Mouse (Mus musculus): ENCODE measurements at regions not wholly inside any gene's neighbourhood (a gene's known extent, or its start where the extent isn't known, plus 50 kb on each side); places are given as distances from the start of the nearest gene placed in this dataset.

GRCm38 (mm10) chr8:80203769-80204677 lies 146.2 kb upstream of the Hhip start:
- no peaks in the 10 kb centered on the region for H3K4me1 ChIP-seq (replicated peaks; ENCODE audit: control insufficient read depth, insufficient read depth, low read length)
- H3K27ac ChIP-seq (ENCODE audit: low read depth, low read length): no peak overlapping the region
- H3K9ac ChIP-seq (ENCODE audit: low read depth, low read length): no peak overlapping the region
- no peak overlapping the region for H3K4me3 ChIP-seq (ENCODE audit: low read depth, low read length)
- H3K27me3 ChIP-seq (replicated peaks; ENCODE audit: control insufficient read depth, insufficient read depth, low read length): no peaks in the 10 kb centered on the region
- no peak overlapping the region for H3K4me2 ChIP-seq (replicated peaks; ENCODE audit: low read depth)
- H3K9me3 ChIP-seq (ENCODE audit: control insufficient read depth): no peaks in the 10 kb centered on the region
- no peak for ATAC-seq
- TF ChIP-seq CTCF (IDR thresholded peaks at IDR 0.05; ENCODE audit: low read depth): no peak
- no peaks in the 10 kb centered on the region for H3K36me3 ChIP-seq (ENCODE audit: control insufficient read depth, insufficient read depth)
- whole genome bisulfite sequencing: 54% methylated on average over 4 of the region's 4 CpGs

GRCm38 (mm10) chr8:80197680-80198079 lies 139.9 kb upstream of the Hhip start:
- Histone ChIP-seq H3K4me3 (ENCODE audit: low read depth, low read length) (no peak overlapping the region), H3K4me2 (replicated peaks; ENCODE audit: low read depth) (no peak overlapping the region), H3K9me3 (ENCODE audit: control insufficient read depth) (no peaks in the 10 kb centered on the region), H3K9ac (ENCODE audit: low read depth, low read length) (no peak overlapping the region), H3K4me1 (replicated peaks; ENCODE audit: control insufficient read depth, insufficient read depth, low read length) (no peaks in the 10 kb centered on the region), H3K36me3 (ENCODE audit: control insufficient read depth, insufficient read depth) (no peaks in the 10 kb centered on the region), H3K27me3 (replicated peaks; ENCODE audit: control insufficient read depth, insufficient read depth, low read length) (no peaks in the 10 kb centered on the region), H3K27ac (ENCODE audit: low read depth, low read length) (no peak overlapping the region)
- 76% methylated on average over 4 of the region's 4 CpGs for WGBS
- ATAC-seq: no peak
- no peak for TF ChIP-seq CTCF (IDR thresholded peaks at IDR 0.05; ENCODE audit: low read depth)

GRCm38 (mm10) chr8:80190510-80190908 lies 132.7 kb upstream of the Hhip start:
- no peak overlapping the region for H3K27ac ChIP-seq (ENCODE audit: low read depth, low read length)
- no peaks in the 10 kb centered on the region for H3K4me1 ChIP-seq (replicated peaks; ENCODE audit: control insufficient read depth, insufficient read depth, low read length)
- TF ChIP-seq CTCF (IDR thresholded peaks at IDR 0.05; ENCODE audit: low read depth): no peak
- WGBS: 61% methylated on average over 4 of the region's 4 CpGs
- no peak overlapping the region for H3K9ac ChIP-seq (ENCODE audit: low read depth, low read length)
- no peak for ATAC-seq
- no peaks in the 10 kb centered on the region for H3K27me3 ChIP-seq (replicated peaks; ENCODE audit: control insufficient read depth, insufficient read depth, low read length)
- H3K4me2 ChIP-seq (replicated peaks; ENCODE audit: low read depth): no peak overlapping the region
- H3K36me3 ChIP-seq (ENCODE audit: control insufficient read depth, insufficient read depth): no peaks in the 10 kb centered on the region
- H3K4me3 ChIP-seq (ENCODE audit: low read depth, low read length): no peak overlapping the region
- no peaks in the 10 kb centered on the region for H3K9me3 ChIP-seq (ENCODE audit: control insufficient read depth)

GRCm38 (mm10) chr8:80189797-80190509 lies 132.1 kb upstream of the Hhip start:
- Histone ChIP-seq H3K36me3 (ENCODE audit: control insufficient read depth, insufficient read depth) (no peaks in the 10 kb centered on the region), H3K4me2 (replicated peaks; ENCODE audit: low read depth) (no peak overlapping the region), H3K9ac (ENCODE audit: low read depth, low read length) (no peak overlapping the region), H3K4me3 (ENCODE audit: low read depth, low read length) (no peak overlapping the region), H3K27ac (ENCODE audit: low read depth, low read length) (no peak overlapping the region), H3K27me3 (replicated peaks; ENCODE audit: control insufficient read depth, insufficient read depth, low read length) (no peaks in the 10 kb centered on the region), H3K4me1 (replicated peaks; ENCODE audit: control insufficient read depth, insufficient read depth, low read length) (no peaks in the 10 kb centered on the region), H3K9me3 (ENCODE audit: control insufficient read depth) (no peaks in the 10 kb centered on the region)
- TF ChIP-seq CTCF (IDR thresholded peaks at IDR 0.05; ENCODE audit: low read depth): no peak
- ATAC-seq: no peak
- WGBS: 72% methylated on average over 10 of the region's 10 CpGs

- Histone ChIP-seq H3K27me3 (replicated peaks; ENCODE audit: control insufficient read depth, insufficient read depth, low read length) (no peaks in the 10 kb centered on the region), H3K4me3 (ENCODE audit: low read depth, low read length) (no peak overlapping the region), H3K36me3 (ENCODE audit: control insufficient read depth, insufficient read depth) (no peaks in the 10 kb centered on the region), H3K9ac (ENCODE audit: low read depth, low read length) (no peak overlapping the region), H3K4me1 (replicated peaks; ENCODE audit: control insufficient read depth, insufficient read depth, low read length) (no peaks in the 10 kb centered on the region), H3K4me2 (replicated peaks; ENCODE audit: low read depth) (no peak overlapping the region), H3K27ac (ENCODE audit: low read depth, low read length) (no peak overlapping the region), H3K9me3 (ENCODE audit: control insufficient read depth) (no peaks in the 10 kb centered on the region)
- ATAC-seq: no peak
- WGBS: 58% methylated on average over 4 of the region's 4 CpGs
- no peak for TF ChIP-seq CTCF (IDR thresholded peaks at IDR 0.05; ENCODE audit: low read depth)
Measured at GRCm38 (mm10) chr8:80185286-80185685, 127.5 kb upstream of the Hhip start.

GRCm38 (mm10) chr8:80168688-80169087 lies 110.9 kb upstream of the Hhip start:
- H3K9me3 ChIP-seq (ENCODE audit: control insufficient read depth): no peaks in the 10 kb centered on the region
- no peak overlapping the region for H3K4me3 ChIP-seq (ENCODE audit: low read depth, low read length)
- no peaks in the 10 kb centered on the region for H3K36me3 ChIP-seq (ENCODE audit: control insufficient read depth, insufficient read depth)
- no peak overlapping the region for H3K4me2 ChIP-seq (replicated peaks; ENCODE audit: low read depth)
- no peak overlapping the region for H3K27ac ChIP-seq (ENCODE audit: low read depth, low read length)
- no peak for TF ChIP-seq CTCF (IDR thresholded peaks at IDR 0.05; ENCODE audit: low read depth)
- no peaks in the 10 kb centered on the region for H3K4me1 ChIP-seq (replicated peaks; ENCODE audit: control insufficient read depth, insufficient read depth, low read length)
- H3K27me3 ChIP-seq (replicated peaks; ENCODE audit: control insufficient read depth, insufficient read depth, low read length): no peaks in the 10 kb centered on the region
- no peak for ATAC-seq
- 60% methylated on average over 9 of the region's 9 CpGs for WGBS
- no peak overlapping the region for H3K9ac ChIP-seq (ENCODE audit: low read depth, low read length)
